In the genomic region with DNA sequence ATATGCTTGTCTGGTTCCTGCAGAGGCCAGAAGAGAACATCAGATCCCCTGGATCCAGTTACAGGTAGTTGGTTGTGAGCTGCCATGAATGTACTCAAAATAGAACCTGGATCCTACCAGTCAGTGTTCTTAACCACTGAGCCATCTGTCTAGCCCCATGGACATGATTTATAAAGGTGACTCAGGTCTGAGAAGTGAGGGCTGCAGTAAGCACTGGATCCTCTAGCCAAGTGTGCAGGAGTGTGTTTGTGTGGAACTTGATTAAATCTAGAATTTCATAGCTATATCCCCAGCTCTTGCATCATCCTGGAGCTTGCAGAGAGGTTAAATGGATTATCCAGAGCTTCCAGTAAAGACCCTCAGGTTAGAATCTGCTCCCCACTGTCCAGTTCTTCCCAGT, we compare ENCODE assay signal across 21 mouse cellular contexts.
"Had no signal": no experiment of that assay in that cellular context is flagged by ENCODE, and none has a peak within 500 bp of the region (broad histone marks: within the 10 kb centered on the region; RNA-seq: fewer than 3 reads in every experiment).

No protein-coding gene starts in this region.

- H3K4me3 ChIP-seq: heart, embryonic 10.5 days; heart, embryonic 12.5 days; hindbrain, embryonic 10.5 days; hindbrain, embryonic 12.5 days; intestine, embryonic 15.5 days; layer of hippocampus, adult 2 months; left cerebral cortex, adult 2 months; limb, embryonic 10.5 days; limb, embryonic 12.5 days; liver, embryonic 13.5 days; liver, embryonic 15.5 days had no signal

- DNase-seq: gastrocnemius, postnatal 10 days; heart, postnatal 10 days; heart, postnatal 4 days; kidney, adult 18-20 months; kidney, adult 8-10 months; kidney, postnatal 10 days; kidney, postnatal 25 days; kidney, postnatal 4 days; liver; liver, embryonic 13.5 days had no signal

- H3K27ac ChIP-seq: heart, embryonic 10.5 days; hindbrain, embryonic 10.5 days; hindbrain, embryonic 12.5 days; hindbrain, embryonic 14.5 days; intestine, embryonic 15.5 days; layer of hippocampus, adult 2 months; left cerebral cortex, adult 2 months; limb, embryonic 10.5 days; limb, embryonic 12.5 days; liver, embryonic 13.5 days; liver, embryonic 15.5 days had no signal
